Mouse (Mus musculus): ENCODE measurements around the gene Bcl2l13. TPM values are rescaled to one million over a fixed set of nuclear protein-coding genes. Genes with fewer than 3 reads are reported as not detected.
"Not testable (repeated sequence)": the region's sequence is repeated elsewhere in the genome, so short reads cannot be mapped to it uniquely, and the experiment has no call there.

Gene Bcl2l13
- polyA plus RNA-seq, 1 experiment, result 17.3 TPM

DNA sequence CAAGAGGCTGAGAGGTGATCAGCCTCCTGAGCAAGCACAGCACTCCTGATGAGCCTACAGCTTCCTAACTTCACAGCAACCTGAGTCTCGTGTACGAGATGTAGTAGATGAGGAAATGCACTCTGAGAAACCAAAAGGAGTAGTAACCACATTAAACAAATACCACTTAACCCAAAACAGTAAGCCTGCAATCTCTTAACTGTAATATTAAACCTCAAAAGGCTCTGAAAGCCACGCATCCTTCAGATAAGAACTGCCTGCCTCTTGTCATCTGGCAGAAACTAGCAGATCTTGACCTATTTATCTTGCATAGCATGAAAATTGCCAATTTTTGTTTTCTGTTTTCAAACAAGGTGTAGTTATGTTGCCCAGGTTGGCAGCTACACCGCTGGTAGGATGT lies 37.1 kb upstream of the Bcl2l13 start:
- H3K4me3 ChIP-seq (replicated peaks; ENCODE audit: extremely low read depth, low read depth, low read length), result no peak overlapping the region
- TF ChIP-seq POLR2A (IDR thresholded peaks at IDR 0.05; ENCODE audit: borderline replicate concordance, extremely low read depth, low read depth, low read length), result no peak
- no peak for TF ChIP-seq CTCF (IDR thresholded peaks at IDR 0.05; ENCODE audit: insufficient read depth, low read length)
- H3K4me1 ChIP-seq (ENCODE audit: control insufficient read depth, insufficient read depth, low read length), result no peaks in the 10 kb centered on the region
- WGBS, result 72% methylated on average over 4 of the region's 4 CpGs
- DNase-seq, result no peak

DNA sequence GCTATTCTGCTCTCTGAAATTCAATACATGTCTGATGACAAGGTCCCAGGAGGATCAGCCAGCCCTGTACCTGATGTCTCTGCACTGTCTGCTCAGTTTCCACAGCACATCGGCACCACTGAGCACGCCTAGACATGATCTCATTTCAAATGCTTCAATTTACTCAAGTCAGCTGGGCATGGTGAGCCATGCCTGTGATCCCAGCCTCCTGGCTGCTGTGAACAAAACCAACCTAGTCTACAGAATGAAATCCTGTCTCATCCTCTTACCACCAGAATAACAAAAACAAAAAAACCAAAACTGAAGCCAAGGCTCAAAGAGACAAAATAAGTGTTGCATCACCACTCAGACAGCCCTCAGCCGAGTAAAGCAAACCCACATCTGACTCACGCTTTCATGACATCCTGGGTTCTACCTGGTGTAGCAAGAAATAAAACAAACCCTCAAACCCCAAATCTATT lies 36.4 kb upstream of the Bcl2l13 start:
- DNase-seq, result no peak
- no peak overlapping the region for H3K4me3 ChIP-seq (replicated peaks; ENCODE audit: extremely low read depth, low read depth, low read length)
- TF ChIP-seq CTCF (IDR thresholded peaks at IDR 0.05; ENCODE audit: insufficient read depth, low read length) (no peak), POLR2A (IDR thresholded peaks at IDR 0.05; ENCODE audit: borderline replicate concordance, extremely low read depth, low read depth, low read length) (no peak)
- WGBS, result 81% methylated on average over 4 of the region's 4 CpGs
- H3K4me1 ChIP-seq (ENCODE audit: control insufficient read depth, insufficient read depth, low read length), result no peaks in the 10 kb centered on the region

- TF ChIP-seq POLR2A (IDR thresholded peaks at IDR 0.05; ENCODE audit: borderline replicate concordance, extremely low read depth, low read depth, low read length) (no peak), CTCF (IDR thresholded peaks at IDR 0.05; ENCODE audit: insufficient read depth, low read length) (no peak)
- H3K4me3 ChIP-seq (replicated peaks; ENCODE audit: extremely low read depth, low read depth, low read length), result no peak overlapping the region
- DNase-seq, result no peak
- no peaks in the 10 kb centered on the region for H3K4me1 ChIP-seq (ENCODE audit: control insufficient read depth, insufficient read depth, low read length)
- 78% methylated on average over 5 of the region's 5 CpGs for WGBS
Measured at GRCm38 (mm10) chr6:120806999-120807737, 28.8 kb upstream of the Bcl2l13 start.

- WGBS, result 80% methylated on average over 4 of the region's 4 CpGs
- TF ChIP-seq POLR2A (IDR thresholded peaks at IDR 0.05; ENCODE audit: borderline replicate concordance, extremely low read depth, low read depth, low read length) (no peak), CTCF (IDR thresholded peaks at IDR 0.05; ENCODE audit: insufficient read depth, low read length) (no peak)
- no peak for DNase-seq
Measured at GRCm38 (mm10) chr6:120807738-120808081, 28.3 kb upstream of the Bcl2l13 start.

GRCm38 (mm10) chr6:120811999-120812398 lies 24.0 kb upstream of the Bcl2l13 start:
- not testable (repeated sequence) for DNase-seq; H3K4me3 ChIP-seq (replicated peaks; ENCODE audit: extremely low read depth, low read depth, low read length); H3K4me1 ChIP-seq (ENCODE audit: control insufficient read depth, insufficient read depth, low read length)
- 97% methylated on average over 10 of the region's 10 CpGs for WGBS

More at GRCm38 (mm10) chr6:120807738-120808081, 28.3 kb upstream of the Bcl2l13 start:
- no peaks in the 10 kb centered on the region for H3K4me1 ChIP-seq (ENCODE audit: control insufficient read depth, insufficient read depth, low read length)
- no peak overlapping the region for H3K4me3 ChIP-seq (replicated peaks; ENCODE audit: extremely low read depth, low read depth, low read length)

GRCm38 (mm10) chr6:120819294-120819693 lies 16.7 kb upstream of the Bcl2l13 start:
- Histone ChIP-seq H3K4me1 (ENCODE audit: control insufficient read depth, insufficient read depth, low read length) (peaks cover 5% of the 10 kb centered on the region), H3K4me3 (replicated peaks; ENCODE audit: extremely low read depth, low read depth, low read length) (no peak overlapping the region)
- no peak for TF ChIP-seq POLR2A (IDR thresholded peaks at IDR 0.05; ENCODE audit: borderline replicate concordance, extremely low read depth, low read depth, low read length)
- TF ChIP-seq CTCF (IDR thresholded peaks at IDR 0.05; ENCODE audit: insufficient read depth, low read length), result no peak
- 80% methylated on average over 2 of the region's 2 CpGs for WGBS
- DNase-seq, result no peak

- 80% methylated on average over 5 of the region's 5 CpGs for WGBS
- H3K4me3 ChIP-seq (replicated peaks; ENCODE audit: extremely low read depth, low read depth, low read length), result no peak overlapping the region
- H3K4me1 ChIP-seq (ENCODE audit: control insufficient read depth, insufficient read depth, low read length), result peaks cover 5% of the 10 kb centered on the region
- DNase-seq, result no peak
- no peak for TF ChIP-seq POLR2A (IDR thresholded peaks at IDR 0.05; ENCODE audit: borderline replicate concordance, extremely low read depth, low read depth, low read length)
- no peak for TF ChIP-seq CTCF (IDR thresholded peaks at IDR 0.05; ENCODE audit: insufficient read depth, low read length)
Measured at GRCm38 (mm10) chr6:120820144-120820543, 15.9 kb upstream of the Bcl2l13 start.

DNA sequence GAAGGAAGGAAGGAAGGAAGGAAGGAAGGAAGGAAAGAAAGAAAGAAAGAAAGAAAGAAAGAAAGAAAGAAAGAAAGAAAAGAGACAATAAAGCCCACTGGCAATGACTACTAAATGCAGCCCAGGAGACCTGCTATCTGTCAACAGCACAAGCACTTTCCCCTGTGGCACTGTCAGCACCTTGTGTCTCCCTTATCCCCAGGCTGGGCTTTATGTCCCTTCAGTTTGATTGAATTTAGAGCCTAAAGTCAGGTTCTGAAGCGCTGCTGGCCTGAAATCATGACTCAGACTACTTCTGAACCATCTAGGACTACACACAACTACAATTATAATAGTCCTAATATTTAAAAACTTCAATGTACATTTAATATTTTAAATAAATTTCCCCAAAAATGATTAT lies 15.1 kb upstream of the Bcl2l13 start:
- H3K4me3 ChIP-seq (replicated peaks; ENCODE audit: extremely low read depth, low read depth, low read length), result no peak overlapping the region
- DNase-seq, result no peak
- H3K4me1 ChIP-seq (ENCODE audit: control insufficient read depth, insufficient read depth, low read length), result peaks cover 5% of the 10 kb centered on the region
- TF ChIP-seq CTCF (IDR thresholded peaks at IDR 0.05; ENCODE audit: insufficient read depth, low read length), result no peak
- no peak for TF ChIP-seq POLR2A (IDR thresholded peaks at IDR 0.05; ENCODE audit: borderline replicate concordance, extremely low read depth, low read depth, low read length)
- WGBS, result 90% methylated on average over 1 of the region's 1 CpGs

GRCm38 (mm10) chr6:120821715-120822114 lies 14.3 kb upstream of the Bcl2l13 start:
- peak overlapping the region; percentile 98 for H3K4me3 ChIP-seq (replicated peaks; ENCODE audit: extremely low read depth, low read depth, low read length)
- DNase-seq, result no peak
- peaks cover 5% of the 10 kb centered on the region for H3K4me1 ChIP-seq (ENCODE audit: control insufficient read depth, insufficient read depth, low read length)
- TF ChIP-seq CTCF (IDR thresholded peaks at IDR 0.05; ENCODE audit: insufficient read depth, low read length) (no peak), POLR2A (IDR thresholded peaks at IDR 0.05; ENCODE audit: borderline replicate concordance, extremely low read depth, low read depth, low read length) (no peak)
- WGBS, result 35% methylated on average over 5 of the region's 5 CpGs

GRCm38 (mm10) chr6:120822307-120822928 lies 13.6 kb upstream of the Bcl2l13 start, which contains the start of gene Atp6v1e1:
TSS of gene Atp6v1e1 (minus strand) at chr6:120822793.
- peaks cover 5% of the 10 kb centered on the region for H3K4me1 ChIP-seq (ENCODE audit: control insufficient read depth, insufficient read depth, low read length)
- WGBS, result under 1% methylated on average over 41 of the region's 41 CpGs
- DNase-seq, result peak; percentile 86
- TF ChIP-seq POLR2A (IDR thresholded peaks at IDR 0.05; ENCODE audit: borderline replicate concordance, extremely low read depth, low read depth, low read length) (peak; percentile 93; the same call in 1 of the 2 replicates), CTCF (IDR thresholded peaks at IDR 0.05; ENCODE audit: insufficient read depth, low read length) (no peak)
- H3K4me3 ChIP-seq (replicated peaks; ENCODE audit: extremely low read depth, low read depth, low read length), result peak within 1 kb of the TSS; percentile 98
